Mouse (Mus musculus): ENCODE results near the gene Zfp462. TPM values are rescaled to one million over a fixed set of nuclear protein-coding genes. Genes with fewer than 3 reads are reported as not detected.

The Zfp462 gene
- polyA plus RNA-seq, 1 experiment from 2014 or later: 13.6 TPM

- H3K27me3 ChIP-seq (ENCODE audit: poor library complexity, severe bottlenecking): no peaks in the 10 kb centered on the region
- DNase-seq (ENCODE audit: extremely low spot score, low spot score): no peak
- peaks cover 88% of the 10 kb centered on the region for H3K36me3 ChIP-seq (replicated peaks)
- H3K4me1 ChIP-seq: peaks cover 20% of the 10 kb centered on the region
- WGBS: 91% methylated on average over 4 of the region's 4 CpGs
- no peak overlapping the region for H3K27ac ChIP-seq
- H3K4me3 ChIP-seq: no peak overlapping the region
- no peaks in the 10 kb centered on the region; the same call in 1 of the 2 replicates for H3K9me3 ChIP-seq
Measured at GRCm38 (mm10) chr4:54962141-54962540, 17.3 kb downstream of the Zfp462 start.

GRCm38 (mm10) chr4:54963551-54963950 lies 18.7 kb downstream of the Zfp462 start:
- H3K4me3 ChIP-seq: no peak overlapping the region
- H3K36me3 ChIP-seq (replicated peaks): peaks cover 88% of the 10 kb centered on the region
- WGBS: 89% methylated on average over 7 of the region's 7 CpGs
- no peaks in the 10 kb centered on the region for H3K27me3 ChIP-seq (ENCODE audit: poor library complexity, severe bottlenecking)
- H3K4me1 ChIP-seq: peaks cover 20% of the 10 kb centered on the region
- no peaks in the 10 kb centered on the region; the same call in 1 of the 2 replicates for H3K9me3 ChIP-seq
- H3K27ac ChIP-seq: no peak overlapping the region
- no peak for DNase-seq (ENCODE audit: extremely low spot score, low spot score)

GRCm38 (mm10) chr4:54965169-54965695 lies 20.4 kb downstream of the Zfp462 start:
- no peak overlapping the region for H3K27ac ChIP-seq
- H3K27me3 ChIP-seq (ENCODE audit: poor library complexity, severe bottlenecking): no peaks in the 10 kb centered on the region
- no peak for DNase-seq (ENCODE audit: extremely low spot score, low spot score)
- peaks cover 20% of the 10 kb centered on the region for H3K4me1 ChIP-seq
- H3K9me3 ChIP-seq: no peaks in the 10 kb centered on the region; the same call in 1 of the 2 replicates
- 76% methylated on average over 9 of the region's 9 CpGs for WGBS
- H3K36me3 ChIP-seq (replicated peaks): peaks cover 87% of the 10 kb centered on the region
- H3K4me3 ChIP-seq: no peak overlapping the region

GRCm38 (mm10) chr4:54966161-54966806 lies 21.4 kb downstream of the Zfp462 start:
- 91% methylated on average over 17 of the region's 17 CpGs for WGBS
- peaks cover 20% of the 10 kb centered on the region for H3K4me1 ChIP-seq
- no peaks in the 10 kb centered on the region for H3K27me3 ChIP-seq (ENCODE audit: poor library complexity, severe bottlenecking)
- H3K9me3 ChIP-seq: no peaks in the 10 kb centered on the region; the same call in 1 of the 2 replicates
- no peak for DNase-seq (ENCODE audit: extremely low spot score, low spot score)
- H3K27ac ChIP-seq: no peak overlapping the region
- H3K4me3 ChIP-seq: no peak overlapping the region
- peaks cover 85% of the 10 kb centered on the region for H3K36me3 ChIP-seq (replicated peaks)

- Histone ChIP-seq H3K27me3 (ENCODE audit: poor library complexity, severe bottlenecking) (no peaks in the 10 kb centered on the region), H3K36me3 (replicated peaks) (peaks cover 85% of the 10 kb centered on the region), H3K27ac (no peak overlapping the region), H3K9me3 (no peaks in the 10 kb centered on the region; the same call in 1 of the 2 replicates), H3K4me3 (no peak overlapping the region), H3K4me1 (peaks cover 20% of the 10 kb centered on the region)
- no peak for DNase-seq (ENCODE audit: extremely low spot score, low spot score)
- 90% methylated on average over 4 of the region's 4 CpGs for WGBS
Measured at GRCm38 (mm10) chr4:54967166-54967565, 22.3 kb downstream of the Zfp462 start.

- 91% methylated on average over 5 of the region's 5 CpGs for WGBS
- Histone ChIP-seq H3K27ac (no peak overlapping the region), H3K27me3 (ENCODE audit: poor library complexity, severe bottlenecking) (no peaks in the 10 kb centered on the region), H3K9me3 (no peaks in the 10 kb centered on the region), H3K4me1 (peaks cover 20% of the 10 kb centered on the region), H3K36me3 (replicated peaks) (peaks cover 85% of the 10 kb centered on the region), H3K4me3 (no peak overlapping the region)
- no peak for DNase-seq (ENCODE audit: extremely low spot score, low spot score)
Measured at GRCm38 (mm10) chr4:54967721-54968120, 22.9 kb downstream of the Zfp462 start.

GRCm38 (mm10) chr4:54969671-54970295 lies 24.9 kb downstream of the Zfp462 start:
- WGBS: 96% methylated on average over 12 of the region's 12 CpGs
- Histone ChIP-seq H3K27me3 (ENCODE audit: poor library complexity, severe bottlenecking) (no peaks in the 10 kb centered on the region), H3K36me3 (replicated peaks) (peaks cover 96% of the 10 kb centered on the region)

GRCm38 (mm10) chr4:54971386-54971785 lies 26.5 kb downstream of the Zfp462 start:
- 91% methylated on average over 3 of the region's 3 CpGs for WGBS
- Histone ChIP-seq H3K36me3 (replicated peaks) (peaks cover 95% of the 10 kb centered on the region), H3K9me3 (no peaks in the 10 kb centered on the region)

More at GRCm38 (mm10) chr4:54969671-54970295, 24.9 kb downstream of the Zfp462 start:
- Histone ChIP-seq H3K4me3 (no peak overlapping the region), H3K9me3 (no peaks in the 10 kb centered on the region), H3K4me1 (peaks cover 15% of the 10 kb centered on the region), H3K27ac (no peak overlapping the region)
- no peak for DNase-seq (ENCODE audit: extremely low spot score, low spot score)

GRCm38 (mm10) chr4:54972096-54972495 lies 27.2 kb downstream of the Zfp462 start:
- DNase-seq (ENCODE audit: extremely low spot score, low spot score): no peak
- H3K27ac ChIP-seq: no peak overlapping the region
- no peaks in the 10 kb centered on the region for H3K27me3 ChIP-seq (ENCODE audit: poor library complexity, severe bottlenecking)
- H3K9me3 ChIP-seq: no peaks in the 10 kb centered on the region
- H3K4me1 ChIP-seq: peaks cover 2% of the 10 kb centered on the region
- 93% methylated on average over 4 of the region's 4 CpGs for WGBS
- no peak overlapping the region for H3K4me3 ChIP-seq
- H3K36me3 ChIP-seq (replicated peaks): peaks cover 95% of the 10 kb centered on the region

More at GRCm38 (mm10) chr4:54971386-54971785, 26.5 kb downstream of the Zfp462 start:
- no peak overlapping the region for H3K27ac ChIP-seq
- no peak overlapping the region for H3K4me3 ChIP-seq
- DNase-seq (ENCODE audit: extremely low spot score, low spot score): no peak
- peaks cover 2% of the 10 kb centered on the region for H3K4me1 ChIP-seq
- H3K27me3 ChIP-seq (ENCODE audit: poor library complexity, severe bottlenecking): no peaks in the 10 kb centered on the region

GRCm38 (mm10) chr4:54972827-54973560 lies 28.1 kb downstream of the Zfp462 start:
- H3K27me3 ChIP-seq (ENCODE audit: poor library complexity, severe bottlenecking): no peaks in the 10 kb centered on the region
- 90% methylated on average over 8 of the region's 8 CpGs for WGBS
- H3K36me3 ChIP-seq (replicated peaks): peaks cover 95% of the 10 kb centered on the region
- no peak for DNase-seq (ENCODE audit: extremely low spot score, low spot score)
- H3K4me3 ChIP-seq: no peak overlapping the region
- H3K9me3 ChIP-seq: no peaks in the 10 kb centered on the region
- peaks cover 11% of the 10 kb centered on the region for H3K4me1 ChIP-seq
- H3K27ac ChIP-seq: no peak overlapping the region

GRCm38 (mm10) chr4:54979771-54980472 lies 35.1 kb downstream of the Zfp462 start:
- H3K27ac ChIP-seq: no peak overlapping the region
- H3K27me3 ChIP-seq (ENCODE audit: poor library complexity, severe bottlenecking): no peaks in the 10 kb centered on the region
- H3K4me1 ChIP-seq: peaks cover 31% of the 10 kb centered on the region
- peaks cover 91% of the 10 kb centered on the region for H3K36me3 ChIP-seq (replicated peaks)
- DNase-seq (ENCODE audit: extremely low spot score, low spot score): no peak
- 78% methylated on average over 13 of the region's 13 CpGs for WGBS
- no peaks in the 10 kb centered on the region for H3K9me3 ChIP-seq
- no peak overlapping the region for H3K4me3 ChIP-seq

- Histone ChIP-seq H3K27ac (no peak overlapping the region), H3K9me3 (no peaks in the 10 kb centered on the region), H3K36me3 (replicated peaks) (peaks cover 82% of the 10 kb centered on the region), H3K4me3 (no peak overlapping the region), H3K4me1 (peaks cover 33% of the 10 kb centered on the region), H3K27me3 (ENCODE audit: poor library complexity, severe bottlenecking) (no peaks in the 10 kb centered on the region)
- WGBS: 96% methylated on average over 2 of the region's 2 CpGs
- no peak for DNase-seq (ENCODE audit: extremely low spot score, low spot score)
Measured at GRCm38 (mm10) chr4:54984502-54984901, 39.7 kb downstream of the Zfp462 start.
